Mouse (Mus musculus) MEL (cell line): Measurements from ENCODE around the gene Ogdhl.

ENCODE experiments used
- GATA1 ChIP-seq: IDR thresholded peaks from 2 replicates; pipeline ENCODE4 v1.6.1; 2011; ENCODE audit warnings: low read depth, low read length, improper control_type of control experiment
- HCFC1 ChIP-seq: IDR thresholded peaks from 2 replicates; pipeline ENCODE4 v1.6.1; 2012; ENCODE audit warnings: low read depth, mild to moderate bottlenecking, inconsistent platforms, low read length, improper control_type of control experiment, moderate library complexity
- POLR2A ChIP-seq, 2 experiments: IDR thresholded peaks; 2 replicates each; pipeline ENCODE4 v1.6.1; 2011 to 2012; ENCODE audit warnings: low read length in 2 of 2, mild to moderate bottlenecking in 2 of 2, control low read depth in 1 of 2, improper control_type of control experiment in 1 of 2, low read depth in 1 of 2, moderate library complexity in 1 of 2; ENCODE audit not compliant: control insufficient read depth in 1 of 2, insufficient read depth in 1 of 2, poor library complexity in 1 of 2
- USF2 ChIP-seq, 2 experiments: IDR thresholded peaks; 2 replicates each; pipeline ENCODE4 v1.6.1; 2011 to 2012; ENCODE audit warnings: improper control_type of control experiment in 2 of 2, low read length in 2 of 2, borderline replicate concordance in 1 of 2, inconsistent platforms in 1 of 2, low read depth in 1 of 2, mild to moderate bottlenecking in 1 of 2; ENCODE audit not compliant: insufficient read depth in 1 of 2

DNA sequence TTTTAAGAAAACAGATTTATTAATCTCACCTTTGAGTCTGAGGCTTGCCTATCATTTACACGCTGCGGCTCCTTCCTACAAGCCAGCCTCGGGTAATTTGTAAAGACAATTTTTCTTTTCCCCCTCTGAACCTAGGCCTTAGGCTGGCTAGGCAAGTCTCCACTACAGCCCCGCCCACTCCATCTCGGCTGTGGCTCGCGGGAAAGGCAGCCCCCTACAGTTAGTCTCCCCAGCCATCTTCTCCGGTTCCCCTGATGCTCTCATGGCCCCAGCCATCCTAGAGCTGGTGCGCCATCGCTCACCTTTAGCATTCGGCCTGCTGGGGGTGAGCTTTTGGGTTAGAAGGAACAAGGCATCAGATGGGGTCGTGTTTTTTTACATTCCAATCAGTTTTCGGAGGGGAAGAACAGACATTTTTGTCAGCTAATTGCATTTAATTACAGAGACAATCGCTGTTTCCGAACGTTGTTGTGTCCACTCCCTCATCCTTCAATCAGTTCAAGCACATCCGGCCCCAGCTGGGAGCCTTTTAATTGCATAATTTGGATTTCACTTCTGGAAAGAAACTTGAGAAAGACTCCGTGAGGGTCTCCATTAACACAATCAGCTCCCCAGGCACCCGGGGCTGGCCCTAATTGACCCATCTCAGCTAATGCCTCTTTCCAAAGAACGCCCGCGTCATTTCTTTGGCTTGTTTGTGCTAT lies 57.7 kb downstream of the Ogdhl start:
- TF ChIP-seq HCFC1 (no peak), POLR2A (IDR thresholded peaks at IDR 0.05; ENCODE audit: control insufficient read depth in 1 of 2, insufficient read depth in 1 of 2, low read depth in 1 of 2, low read length in 2 of 2, poor library complexity in 1 of 2) (no peak), USF2 (IDR thresholded peaks at IDR 0.05; ENCODE audit: borderline replicate concordance in 1 of 2, insufficient read depth in 1 of 2, low read depth in 1 of 2, low read length in 2 of 2) (no peak), GATA1 (no peak)
